Mouse (Mus musculus): Measurements from ENCODE around the gene Maats1.

DNA sequence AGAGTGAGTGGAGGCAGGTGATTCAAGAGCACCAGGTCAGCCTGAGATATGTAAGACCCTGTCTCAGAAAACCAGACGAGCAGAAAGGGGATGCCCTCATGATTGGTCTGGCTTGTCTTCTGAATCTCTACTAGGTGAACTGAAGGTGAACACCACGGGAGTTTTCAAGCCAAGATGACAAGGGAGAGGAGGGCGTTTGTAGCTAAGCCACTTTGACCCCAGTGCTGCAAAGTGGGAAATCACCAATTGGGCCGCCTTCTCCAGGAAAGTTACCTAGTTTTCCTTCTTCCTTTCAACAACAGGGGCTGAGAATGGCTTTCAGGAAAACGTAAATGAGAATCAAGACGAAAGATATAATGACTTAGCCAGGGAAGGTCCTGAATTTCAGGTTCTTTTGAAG is 46.8 kb upstream of the Maats1 start:
- TF ChIP-seq POLR2A (IDR thresholded peaks at IDR 0.05; ENCODE audit: insufficient read depth, low read depth, low read length): no peak
- TF ChIP-seq CTCF (IDR thresholded peaks at IDR 0.05): no peak
- TF ChIP-seq EP300 (IDR thresholded peaks at IDR 0.05; ENCODE audit: insufficient read depth, low read depth, low read length): no peak
